Mouse (Mus musculus) heart, adult 2 months (tissue): ENCODE data around the gene Pik3r4.

Source experiments
- CTCF ChIP-seq: fragments of 200-600 bp; IDR thresholded peaks from 2 replicates; pipeline ENCODE4 v1.8.1; 2022; ENCODE audit warnings: antibody characterized with exemption, mild to moderate bottlenecking, moderate library complexity
- EP300 ChIP-seq: fragments of 200-500 bp; IDR thresholded peaks from 2 replicates; pipeline ENCODE4 v1.6.1; 2011; ENCODE audit warnings: low read depth, low read length, control low read depth; ENCODE audit not compliant: insufficient read depth
- POLR2A ChIP-seq: fragments of 200-500 bp; IDR thresholded peaks from 2 replicates; pipeline ENCODE4 v1.6.1; 2011; ENCODE audit warnings: mild to moderate bottlenecking, low read depth, low read length, control low read depth; ENCODE audit not compliant: insufficient read depth

GRCm38 (mm10) chr9:105701966-105702365 is 59.2 kb downstream of the Pik3r4 start:
- no peak for TF ChIP-seq CTCF
- TF ChIP-seq POLR2A = no peak
- no peak for TF ChIP-seq EP300
